Mouse (Mus musculus): ENCODE data around the gene Mark1. TPM values are rescaled to one million over a fixed set of nuclear protein-coding genes. Genes with fewer than 3 reads are reported as not detected.

Mark1 gene
- polyA plus RNA-seq, 1 experiment from 2014 or later: 3.2 TPM

DNA sequence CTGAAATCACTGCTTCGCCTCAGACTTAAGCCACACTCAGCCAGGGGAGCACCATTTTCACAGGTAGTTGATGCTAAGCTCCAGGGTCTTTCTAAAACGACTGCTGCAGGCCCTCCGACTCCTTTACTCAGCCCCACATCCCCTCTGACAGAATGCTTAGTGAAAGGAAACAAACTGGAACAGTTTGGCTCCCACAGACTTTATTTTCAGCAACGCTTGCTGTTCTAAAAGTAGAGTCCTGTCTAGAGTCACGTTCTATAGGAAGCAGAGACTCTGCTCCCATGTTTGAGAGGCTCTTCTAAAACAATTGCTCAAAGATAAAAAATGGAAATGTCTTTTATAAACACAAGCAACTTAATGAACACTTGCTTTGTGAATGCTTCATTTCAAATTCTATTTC, 79.3 kb downstream of the Mark1 start:
- ATAC-seq (ENCODE audit: insufficient number of reproducible peaks, low FRiP score, low TSS enrichment, low read depth) (no peak), DNase-seq (ENCODE audit: low spot score) (no peak)
- H3K4me2 ChIP-seq (ENCODE audit: low read depth, severe bottlenecking): no peak overlapping the region
- no peak overlapping the region for H3K27ac ChIP-seq (replicated peaks; ENCODE audit: low read depth, low read length)
- no peaks in the 10 kb centered on the region for H3K9me3 ChIP-seq (ENCODE audit: control insufficient read depth, low read length)
- no peak overlapping the region for H3K9ac ChIP-seq (ENCODE audit: low read length)
- 89% methylated on average over 5 of the region's 5 CpGs for WGBS
- H3K4me3 ChIP-seq (ENCODE audit: low read depth, low read length): no peak overlapping the region
- H3K36me3 ChIP-seq (ENCODE audit: control insufficient read depth, insufficient read depth, low read length): no peaks in the 10 kb centered on the region; the same call in 1 of the 2 replicates
- no peaks in the 10 kb centered on the region for H3K4me1 ChIP-seq (ENCODE audit: control insufficient read depth, insufficient read depth, low read length)
- H3K27me3 ChIP-seq (ENCODE audit: control insufficient read depth, insufficient read depth, low read length): no peaks in the 10 kb centered on the region

DNA sequence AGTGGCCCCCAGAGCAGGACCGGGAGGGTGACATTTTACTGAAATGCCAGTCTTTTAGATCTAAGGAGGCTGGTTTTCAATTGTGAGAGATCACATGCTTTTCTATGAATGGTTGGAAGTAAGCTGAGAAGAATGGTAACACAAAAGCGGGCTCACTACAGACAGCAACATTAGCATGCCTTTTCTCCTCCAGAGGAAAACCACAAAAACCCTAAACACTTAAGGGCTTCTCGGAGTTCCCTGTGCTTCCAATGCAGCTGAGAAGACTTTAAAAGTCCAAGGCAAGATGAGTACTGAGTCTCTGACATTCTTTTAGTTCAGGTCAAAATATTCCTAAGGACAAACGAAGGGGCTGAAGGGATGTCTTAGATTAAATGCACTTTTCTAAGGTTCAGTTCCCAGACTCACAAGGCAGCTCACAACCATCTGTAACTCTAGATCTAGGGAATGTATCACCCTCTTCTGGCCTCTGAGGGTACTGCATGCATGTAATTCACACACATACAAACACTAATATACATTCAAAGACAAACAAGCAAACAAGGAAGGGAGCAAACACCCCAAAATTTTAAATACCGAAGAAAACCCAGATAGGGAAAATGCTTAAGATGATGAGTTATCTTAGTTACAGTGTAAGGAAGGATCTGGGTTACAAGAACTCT, 81.0 kb downstream of the Mark1 start:
- Histone ChIP-seq H3K9me3 (ENCODE audit: control insufficient read depth, low read length) (no peaks in the 10 kb centered on the region), H3K4me3 (ENCODE audit: low read depth, low read length) (no peak overlapping the region), H3K4me2 (ENCODE audit: low read depth, severe bottlenecking) (no peak overlapping the region), H3K4me1 (ENCODE audit: control insufficient read depth, insufficient read depth, low read length) (no peaks in the 10 kb centered on the region), H3K27ac (replicated peaks; ENCODE audit: low read depth, low read length) (no peak overlapping the region), H3K9ac (ENCODE audit: low read length) (no peak overlapping the region), H3K27me3 (ENCODE audit: control insufficient read depth, insufficient read depth, low read length) (no peaks in the 10 kb centered on the region), H3K36me3 (ENCODE audit: control insufficient read depth, insufficient read depth, low read length) (no peaks in the 10 kb centered on the region; the same call in 1 of the 2 replicates)
- WGBS: 96% methylated on average over 5 of the region's 5 CpGs
- ATAC-seq (ENCODE audit: insufficient number of reproducible peaks, low FRiP score, low TSS enrichment, low read depth): no peak
- DNase-seq (ENCODE audit: low spot score): peak; percentile 31

DNA sequence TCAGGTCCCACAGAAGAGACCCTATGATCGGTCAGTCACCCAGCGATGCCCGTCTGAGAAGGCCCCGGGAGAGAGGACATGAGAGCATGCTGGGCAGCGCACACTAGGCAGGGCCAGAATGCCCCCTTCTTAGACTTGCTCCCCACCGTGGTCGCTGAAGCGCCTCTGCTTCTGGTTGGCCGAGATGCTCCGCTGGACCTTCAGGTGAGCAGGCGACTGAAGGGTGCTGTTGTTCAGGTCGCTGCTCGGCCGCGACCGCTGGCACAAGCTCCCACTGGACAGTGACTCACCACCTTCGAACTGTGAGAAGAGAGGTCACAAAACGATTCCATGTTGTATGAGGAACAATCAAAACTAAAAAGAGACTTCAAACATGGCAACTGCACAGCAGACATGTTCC, 87.0 kb downstream of the Mark1 start:
- H3K36me3 ChIP-seq (ENCODE audit: control insufficient read depth, insufficient read depth, low read length): no peaks in the 10 kb centered on the region
- 94% methylated on average over 18 of the region's 18 CpGs for WGBS
- H3K4me2 ChIP-seq (ENCODE audit: low read depth, severe bottlenecking): no peak overlapping the region
- no peak overlapping the region for H3K4me3 ChIP-seq (ENCODE audit: low read depth, low read length)
- H3K9me3 ChIP-seq (ENCODE audit: control insufficient read depth, low read length): no peaks in the 10 kb centered on the region
- H3K27me3 ChIP-seq (ENCODE audit: control insufficient read depth, insufficient read depth, low read length): no peaks in the 10 kb centered on the region
- DNase-seq (ENCODE audit: low spot score): no peak
- no peak overlapping the region for H3K27ac ChIP-seq (replicated peaks; ENCODE audit: low read depth, low read length)
- no peak overlapping the region for H3K9ac ChIP-seq (ENCODE audit: low read length)
- ATAC-seq (ENCODE audit: insufficient number of reproducible peaks, low FRiP score, low TSS enrichment, low read depth): no peak
- H3K4me1 ChIP-seq (ENCODE audit: control insufficient read depth, insufficient read depth, low read length): no peaks in the 10 kb centered on the region

DNA sequence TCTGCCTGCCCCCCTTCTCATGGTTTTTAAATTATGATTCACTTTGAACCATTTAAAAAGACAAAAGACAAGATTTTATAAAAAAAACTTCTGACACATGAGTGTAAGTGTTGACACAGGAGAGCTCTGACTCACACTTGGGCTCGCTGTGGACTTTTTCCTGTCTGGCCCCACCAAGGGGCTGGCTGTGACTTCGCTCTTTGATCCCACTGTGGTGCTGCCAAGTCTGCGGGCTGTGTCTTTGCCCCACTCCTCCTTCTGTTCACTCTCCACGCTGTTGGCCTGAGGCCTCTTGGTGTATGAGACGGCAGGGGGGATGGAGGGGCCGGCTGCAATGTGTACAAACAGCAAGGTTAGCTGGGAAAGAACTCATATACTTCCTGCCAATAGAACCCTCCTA, 87.5 kb downstream of the Mark1 start:
- no peak for DNase-seq (ENCODE audit: low spot score)
- no peaks in the 10 kb centered on the region for H3K36me3 ChIP-seq (ENCODE audit: control insufficient read depth, insufficient read depth, low read length)

DNA sequence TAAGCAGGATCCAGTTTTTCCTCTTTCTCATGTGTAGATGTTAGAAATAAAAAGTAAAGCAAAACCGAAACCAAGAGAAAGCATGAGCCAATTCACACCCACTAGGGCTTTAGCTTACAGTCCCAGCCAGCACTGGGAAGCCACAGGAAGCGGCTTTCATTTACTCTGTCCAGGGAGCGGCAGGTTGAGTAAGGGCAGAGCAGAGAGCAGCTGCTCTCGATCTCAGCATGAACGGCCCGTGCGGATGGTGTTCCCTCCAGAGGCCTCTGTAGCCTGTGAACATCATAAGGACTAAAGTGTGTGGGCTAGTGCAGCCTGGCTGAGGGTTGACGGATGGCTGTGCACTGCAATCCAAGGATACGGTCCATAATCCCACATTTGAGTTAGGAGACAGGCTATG, 90.8 kb downstream of the Mark1 start:
- Histone ChIP-seq H3K4me1 (ENCODE audit: control insufficient read depth, insufficient read depth, low read length) (no peaks in the 10 kb centered on the region), H3K27me3 (ENCODE audit: control insufficient read depth, insufficient read depth, low read length) (no peaks in the 10 kb centered on the region), H3K27ac (replicated peaks; ENCODE audit: low read depth, low read length) (no peak overlapping the region), H3K9ac (ENCODE audit: low read length) (no peak overlapping the region), H3K4me2 (ENCODE audit: low read depth, severe bottlenecking) (no peak overlapping the region), H3K36me3 (ENCODE audit: control insufficient read depth, insufficient read depth, low read length) (no peaks in the 10 kb centered on the region), H3K9me3 (ENCODE audit: control insufficient read depth, low read length) (no peaks in the 10 kb centered on the region), H3K4me3 (ENCODE audit: low read depth, low read length) (no peak overlapping the region)
- DNase-seq (ENCODE audit: low spot score): no peak
- ATAC-seq (ENCODE audit: insufficient number of reproducible peaks, low FRiP score, low TSS enrichment, low read depth): no peak
- WGBS: 79% methylated on average over 9 of the region's 9 CpGs

More for the DNA sequence above, 87.5 kb downstream of the Mark1 start:
- H3K27me3 ChIP-seq (ENCODE audit: control insufficient read depth, insufficient read depth, low read length): no peaks in the 10 kb centered on the region
- no peak overlapping the region for H3K27ac ChIP-seq (replicated peaks; ENCODE audit: low read depth, low read length)
- no peak overlapping the region for H3K4me2 ChIP-seq (ENCODE audit: low read depth, severe bottlenecking)
- no peaks in the 10 kb centered on the region for H3K4me1 ChIP-seq (ENCODE audit: control insufficient read depth, insufficient read depth, low read length)
- H3K9ac ChIP-seq (ENCODE audit: low read length): no peak overlapping the region
- no peaks in the 10 kb centered on the region for H3K9me3 ChIP-seq (ENCODE audit: control insufficient read depth, low read length)
- no peak overlapping the region for H3K4me3 ChIP-seq (ENCODE audit: low read depth, low read length)
- ATAC-seq (ENCODE audit: insufficient number of reproducible peaks, low FRiP score, low TSS enrichment, low read depth): no peak
- WGBS: 82% methylated on average over 6 of the region's 6 CpGs

DNA sequence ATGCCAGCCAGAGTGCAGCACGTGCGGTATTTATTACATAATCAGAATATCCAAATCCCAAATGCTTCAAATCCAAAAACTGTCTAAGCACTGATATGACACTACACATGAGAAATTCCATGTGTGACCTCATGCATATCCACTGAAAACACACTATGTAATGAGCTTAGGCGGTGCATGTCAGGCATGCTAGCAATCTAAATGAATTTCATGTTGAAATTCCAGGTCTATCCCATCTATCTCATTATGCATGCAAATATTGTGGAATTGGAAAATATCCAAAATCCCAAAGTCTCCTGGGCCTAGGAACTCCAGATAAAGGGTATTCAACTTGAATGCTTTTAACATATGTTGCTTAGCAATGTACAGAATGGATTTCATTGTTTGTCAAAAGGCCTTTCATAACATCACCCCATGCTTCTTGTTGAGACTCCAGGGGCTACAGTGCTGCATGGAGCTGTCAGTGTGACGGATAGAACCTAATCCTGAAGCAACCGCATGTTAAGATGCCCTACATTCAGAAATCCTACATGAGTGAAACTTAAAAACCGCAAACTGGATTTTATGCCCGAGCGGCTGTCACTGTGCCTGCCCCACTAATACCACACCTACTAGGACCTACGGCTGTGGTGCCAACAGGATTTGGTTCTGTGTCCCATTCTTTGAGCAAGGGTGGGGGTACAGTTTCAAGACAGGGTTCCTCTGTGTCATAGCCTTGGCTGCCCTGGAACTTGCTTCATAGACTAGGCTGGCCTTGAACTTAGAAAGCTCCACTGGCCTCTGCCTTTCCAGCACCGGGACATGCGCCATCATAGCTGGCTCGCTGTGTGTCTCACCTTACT, 93.2 kb downstream of the Mark1 start:
- no peak overlapping the region for H3K9ac ChIP-seq (ENCODE audit: low read length)
- no peaks in the 10 kb centered on the region for H3K36me3 ChIP-seq (ENCODE audit: control insufficient read depth, insufficient read depth, low read length)
- no peaks in the 10 kb centered on the region for H3K27me3 ChIP-seq (ENCODE audit: control insufficient read depth, insufficient read depth, low read length)
- no peaks in the 10 kb centered on the region for H3K4me1 ChIP-seq (ENCODE audit: control insufficient read depth, insufficient read depth, low read length)
- ATAC-seq (ENCODE audit: insufficient number of reproducible peaks, low FRiP score, low TSS enrichment, low read depth): no peak
- H3K27ac ChIP-seq (replicated peaks; ENCODE audit: low read depth, low read length): no peak overlapping the region
- H3K4me2 ChIP-seq (ENCODE audit: low read depth, severe bottlenecking): no peak overlapping the region
- H3K4me3 ChIP-seq (ENCODE audit: low read depth, low read length): no peak overlapping the region
- 94% methylated on average over 12 of the region's 12 CpGs for WGBS
- DNase-seq (ENCODE audit: low spot score): no peak
- no peaks in the 10 kb centered on the region for H3K9me3 ChIP-seq (ENCODE audit: control insufficient read depth, low read length)

DNA sequence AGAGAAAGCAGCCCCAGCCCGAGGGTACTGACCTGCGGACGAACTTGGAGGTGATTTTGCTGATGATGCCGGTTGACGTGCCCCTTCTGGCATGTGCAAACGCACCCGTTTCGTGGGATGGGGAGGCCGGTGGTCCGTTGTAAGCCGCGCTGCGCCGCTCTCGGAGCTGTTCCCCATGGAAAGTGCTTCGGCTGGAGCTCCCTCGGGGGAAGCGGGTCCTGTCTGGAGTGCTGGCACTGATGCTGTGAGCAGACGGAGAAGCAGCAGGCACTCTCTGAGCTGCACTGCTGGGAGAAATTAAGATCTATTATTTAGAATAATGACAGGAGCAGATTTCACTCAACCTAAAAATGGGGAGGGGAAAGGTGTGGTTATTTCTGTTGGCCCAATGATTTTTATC, 94.0 kb downstream of the Mark1 start:
- no peak for ATAC-seq (ENCODE audit: insufficient number of reproducible peaks, low FRiP score, low TSS enrichment, low read depth)

DNA sequence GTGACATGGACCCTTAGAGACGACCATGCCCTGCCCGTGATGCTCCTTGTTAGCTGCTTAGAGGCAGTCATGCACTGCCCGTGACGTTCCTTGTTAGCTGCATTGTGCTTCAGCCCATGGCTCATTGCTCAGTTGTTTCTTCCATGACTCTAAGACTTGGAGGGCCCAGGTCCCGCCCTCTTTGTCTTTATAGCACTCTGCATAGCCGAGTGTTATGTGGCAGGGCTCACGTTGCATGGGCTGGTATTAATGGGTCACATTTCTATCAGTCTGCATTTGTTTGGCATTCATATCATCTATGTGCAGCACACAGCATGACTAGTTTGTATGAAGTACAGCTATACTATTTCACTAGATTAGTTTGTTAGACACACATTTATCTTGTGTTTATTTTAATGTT, 95.7 kb downstream of the Mark1 start:
- WGBS: 78% methylated on average over 7 of the region's 7 CpGs
- Histone ChIP-seq H3K4me2 (ENCODE audit: low read depth, severe bottlenecking) (no peak overlapping the region), H3K9me3 (ENCODE audit: control insufficient read depth, low read length) (no peaks in the 10 kb centered on the region), H3K9ac (ENCODE audit: low read length) (no peak overlapping the region), H3K27me3 (ENCODE audit: control insufficient read depth, insufficient read depth, low read length) (no peaks in the 10 kb centered on the region), H3K27ac (replicated peaks; ENCODE audit: low read depth, low read length) (no peak overlapping the region), H3K4me3 (ENCODE audit: low read depth, low read length) (no peak overlapping the region), H3K36me3 (ENCODE audit: control insufficient read depth, insufficient read depth, low read length) (no peaks in the 10 kb centered on the region), H3K4me1 (ENCODE audit: control insufficient read depth, insufficient read depth, low read length) (no peaks in the 10 kb centered on the region)
- DNase-seq (ENCODE audit: low spot score) (no peak), ATAC-seq (ENCODE audit: insufficient number of reproducible peaks, low FRiP score, low TSS enrichment, low read depth) (no peak)

More for the DNA sequence above, 94.0 kb downstream of the Mark1 start:
- H3K4me1 ChIP-seq (ENCODE audit: control insufficient read depth, insufficient read depth, low read length): no peaks in the 10 kb centered on the region
- H3K36me3 ChIP-seq (ENCODE audit: control insufficient read depth, insufficient read depth, low read length): no peaks in the 10 kb centered on the region
- no peak overlapping the region for H3K27ac ChIP-seq (replicated peaks; ENCODE audit: low read depth, low read length)
- H3K9ac ChIP-seq (ENCODE audit: low read length): no peak overlapping the region
- WGBS: 79% methylated on average over 19 of the region's 19 CpGs
- H3K4me3 ChIP-seq (ENCODE audit: low read depth, low read length): no peak overlapping the region
- H3K4me2 ChIP-seq (ENCODE audit: low read depth, severe bottlenecking): no peak overlapping the region
- H3K27me3 ChIP-seq (ENCODE audit: control insufficient read depth, insufficient read depth, low read length): no peaks in the 10 kb centered on the region
- no peak for DNase-seq (ENCODE audit: low spot score)
- no peaks in the 10 kb centered on the region for H3K9me3 ChIP-seq (ENCODE audit: control insufficient read depth, low read length)

Measured in limb, embryonic 11.5 days (tissue).